Comparison of ENCODE assay signal across 17 mouse cellular contexts in genomic region chr4:46521457-46521856, GRCm38 (mm10).
"Had no signal": no experiment of that assay in that cellular context is flagged by ENCODE, and none has a peak within 500 bp of the region (broad histone marks: within the 10 kb centered on the region; RNA-seq: fewer than 3 reads in every experiment).

No protein-coding gene starts in this region.

- H3K4me3 ChIP-seq: layer of hippocampus, adult 2 months; limb, embryonic 10.5 days; limb, embryonic 13.5 days; liver, embryonic 12.5 days; liver, embryonic 15.5 days had no signal

- H3K27ac ChIP-seq: kidney, postnatal 0 days; layer of hippocampus, adult 2 months; limb, embryonic 10.5 days; limb, embryonic 13.5 days; liver, embryonic 12.5 days; liver, embryonic 15.5 days; stomach, postnatal 0 days had no signal

- ATAC-seq: intestine, postnatal 0 days; liver, embryonic 12.5 days had no signal

- H3K4me2 ChIP-seq: limb, embryonic 13.5 days; liver, embryonic 12.5 days; liver, embryonic 15.5 days; midbrain, embryonic 11.5 days had no signal

- H3K27me3 ChIP-seq: limb, embryonic 13.5 days; liver, embryonic 12.5 days; liver, embryonic 15.5 days had no signal

- DNase-seq: kidney, adult 2 months; kidney, postnatal 25 days; layer of hippocampus, adult 9-11 months; liver; midbrain, embryonic 14.5 days; right cerebral cortex, postnatal 4 days; thymus, adult 2 months; thymus, postnatal 4 days had no signal

- H3K9me3 ChIP-seq: limb, embryonic 10.5 days; limb, embryonic 13.5 days; liver, embryonic 12.5 days; liver, embryonic 15.5 days had no signal

- H3K36me3 ChIP-seq: limb, embryonic 10.5 days; limb, embryonic 13.5 days had no signal

- H3K9ac ChIP-seq: limb, embryonic 13.5 days; liver, embryonic 12.5 days; liver, embryonic 15.5 days had no signal
